Mouse (Mus musculus) forebrain, embryonic 11.5 days (tissue): ENCODE measurements around the gene Plb1. TPM values are rescaled to one million over a fixed set of nuclear protein-coding genes. Genes with fewer than 3 reads are reported as not detected.

Experiments
- ATAC-seq: fragments of 200-750 bp; cut with Nextera tagmentation; replicated peaks from 2 replicates; pipeline ENCODE4 v1.8.0; 2017; ENCODE audit warnings: moderate TSS enrichment; ENCODE audit not compliant: low FRiP score
- DNase-seq: peaks from one replicate; pipeline ENCODE4 v3.0.0-alpha.2; 2017; ENCODE audit warnings: low spot score
- H3K27ac ChIP-seq: fragments of 300-500 bp; sonication (generic); 2 replicates; pipeline ENCODE4 v1.5.1; 2014; ENCODE audit warnings: low read depth, low read length
- H3K27me3 ChIP-seq: fragments of 300-500 bp; sonication (generic); 2 replicates; pipeline ENCODE4 v1.6.1; 2014; ENCODE audit warnings: mild to moderate bottlenecking, low read length, mixed read lengths; ENCODE audit not compliant: control insufficient read depth, insufficient read depth
- H3K36me3 ChIP-seq: fragments of 300-500 bp; sonication (generic); 2 replicates; pipeline ENCODE4 v1.6.1; 2014; ENCODE audit warnings: mild to moderate bottlenecking, low read length, moderate library complexity, mixed read lengths; ENCODE audit not compliant: control insufficient read depth, insufficient read depth
- H3K4me1 ChIP-seq: fragments of 300-500 bp; sonication (generic); replicated peaks from 2 replicates; pipeline ENCODE4 v1.6.1; 2014; ENCODE audit warnings: low read length, mixed read lengths; ENCODE audit not compliant: control insufficient read depth, insufficient read depth
- H3K4me2 ChIP-seq: fragments of 300-500 bp; sonication (generic); 2 replicates; pipeline ENCODE4 v1.6.1; 2014; ENCODE audit warnings: low read depth, mild to moderate bottlenecking, low read length, moderate library complexity, mixed read lengths; ENCODE audit not compliant: severe bottlenecking
- H3K4me3 ChIP-seq: fragments of 300-500 bp; sonication (generic); 2 replicates; pipeline ENCODE4 v1.5.1; 2014; ENCODE audit warnings: low read depth, low read length
- H3K9ac ChIP-seq: fragments of 300-500 bp; sonication (generic); 2 replicates; pipeline ENCODE4 v1.6.1; 2014; ENCODE audit warnings: low read length
- H3K9me3 ChIP-seq: fragments of 300-500 bp; sonication (generic); 2 replicates; pipeline ENCODE4 v1.6.1; 2016; ENCODE audit warnings: low read length, mixed read lengths; ENCODE audit not compliant: control insufficient read depth
- WGBS: fragments of 180-500 bp; shearing (Covaris S2); extraction: QIAGEN DNeasy Blood & Tissue Kit; methylation state at CpG from one replicate; pipeline ENCODE4 v1.1.7; 2014; 5-methylcytosine and 5-hydroxymethylcytosine counted together
- polyA plus RNA-seq: library from polyadenylated mRNA; unstranded; fragments of >200 nt; fragmentation: Nextera tagmentation; extraction: Ambion mirVana; gene quantifications from 2 replicates; pipeline ENCODE4 v1.2.1, GENCODE M21; 2014

The Plb1 gene
- polyA plus RNA-seq, 1 experiment from 2014 or later, result 0.24 TPM

- no peak for DNase-seq
- Histone ChIP-seq H3K9ac (no peak overlapping the region), H3K4me2 (no peak overlapping the region), H3K27me3 (no peaks in the 10 kb centered on the region), H3K4me1 (no peaks in the 10 kb centered on the region), H3K4me3 (no peak overlapping the region), H3K36me3 (no peaks in the 10 kb centered on the region), H3K9me3 (no peaks in the 10 kb centered on the region), H3K27ac (no peak overlapping the region)
- ATAC-seq, result no peak
- WGBS, result 75% methylated on average over 5 of the region's 5 CpGs
Measured at GRCm38 (mm10) chr5:32342711-32343285, 110.3 kb downstream of the Plb1 start.

DNA sequence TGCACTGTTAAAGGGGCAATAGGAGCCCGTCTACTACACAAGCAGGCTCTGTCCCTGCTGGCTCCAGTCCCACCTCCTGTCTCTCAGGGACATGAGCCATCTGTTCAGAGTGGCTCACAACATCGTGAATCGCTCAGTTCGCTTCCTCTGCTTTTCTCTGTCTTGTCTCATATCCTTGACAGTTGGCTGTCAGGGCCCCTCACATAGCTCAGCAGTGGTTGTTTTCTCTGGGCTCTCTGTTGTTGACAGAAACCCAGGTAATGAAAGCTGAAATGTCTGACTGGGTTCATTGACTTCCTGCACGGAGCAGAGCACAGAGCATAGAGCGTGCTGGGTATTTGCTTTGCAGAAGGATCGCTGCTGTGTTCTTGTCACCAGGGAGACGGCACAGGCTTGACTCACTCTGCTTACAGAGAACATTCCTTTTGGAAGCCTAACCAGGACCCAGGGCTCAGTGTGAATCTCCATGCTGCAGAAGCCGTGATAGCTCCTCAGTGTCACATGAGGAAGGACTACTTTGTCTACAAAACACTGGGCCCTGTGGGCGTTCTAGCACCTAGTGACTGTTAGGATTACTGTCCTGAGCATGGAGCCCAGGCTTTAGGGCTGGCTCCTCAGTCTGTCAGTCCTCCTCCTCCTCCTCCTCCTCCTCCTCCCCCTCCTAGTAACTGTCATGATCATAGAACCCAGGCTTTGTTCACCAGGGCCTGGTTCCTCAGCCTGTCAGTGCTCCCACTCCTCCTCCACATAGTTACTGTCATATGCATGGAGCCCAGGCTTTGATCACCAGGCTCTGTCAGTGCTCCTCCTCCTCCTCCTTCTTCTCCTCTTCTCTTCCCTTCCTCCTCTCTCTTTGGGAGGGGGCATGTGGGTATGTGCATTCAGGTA lies 113.8 kb downstream of the Plb1 start:
- WGBS, result 71% methylated on average over 10 of the region's 10 CpGs

DNA sequence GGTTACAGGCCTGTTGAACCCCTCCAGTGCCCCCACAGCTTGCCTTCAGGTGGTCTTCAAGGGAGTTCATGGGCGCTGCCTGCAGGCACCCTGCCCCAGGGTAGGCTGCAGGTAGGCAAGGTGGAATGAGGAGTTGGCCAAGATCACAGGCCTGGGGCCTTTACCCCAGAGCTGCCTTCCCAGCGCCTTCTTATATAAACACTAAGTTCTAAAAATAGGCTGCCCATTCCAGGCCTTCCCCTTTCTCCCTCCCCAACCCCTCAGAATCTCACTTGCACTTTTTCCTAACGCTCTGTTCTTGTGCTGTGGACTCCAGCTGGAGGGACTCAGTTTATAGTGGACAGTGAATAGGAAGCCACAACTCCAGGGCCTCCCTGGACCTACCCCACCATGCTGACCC lies 117.2 kb downstream of the Plb1 start:
- Histone ChIP-seq H3K27ac (no peak overlapping the region), H3K36me3 (no peaks in the 10 kb centered on the region), H3K4me2 (no peak overlapping the region), H3K9ac (no peak overlapping the region), H3K4me3 (no peak overlapping the region), H3K27me3 (no peaks in the 10 kb centered on the region), H3K4me1 (no peaks in the 10 kb centered on the region), H3K9me3 (no peaks in the 10 kb centered on the region)
- DNase-seq (no peak), ATAC-seq (no peak)
- WGBS, result 66% methylated on average over 3 of the region's 3 CpGs

More for the DNA sequence above, 113.8 kb downstream of the Plb1 start:
- DNase-seq, result no peak
- no peak overlapping the region for H3K4me2 ChIP-seq
- H3K4me3 ChIP-seq, result no peak overlapping the region
- H3K27ac ChIP-seq, result no peak overlapping the region
- no peaks in the 10 kb centered on the region for H3K27me3 ChIP-seq
- no peaks in the 10 kb centered on the region for H3K36me3 ChIP-seq
- H3K9me3 ChIP-seq, result no peaks in the 10 kb centered on the region
- H3K9ac ChIP-seq, result no peak overlapping the region
- H3K4me1 ChIP-seq, result no peaks in the 10 kb centered on the region
- no peak for ATAC-seq

- Histone ChIP-seq H3K4me1 (no peaks in the 10 kb centered on the region), H3K27me3 (no peaks in the 10 kb centered on the region), H3K36me3 (no peaks in the 10 kb centered on the region), H3K9ac (no peak overlapping the region), H3K27ac (no peak overlapping the region), H3K9me3 (no peaks in the 10 kb centered on the region), H3K4me2 (no peak overlapping the region), H3K4me3 (no peak overlapping the region)
- DNase-seq, result no peak
- 75% methylated on average over 3 of the region's 3 CpGs for WGBS
- no peak for ATAC-seq
Measured at GRCm38 (mm10) chr5:32350551-32351256, 118.2 kb downstream of the Plb1 start.

- WGBS, result 88% methylated on average over 4 of the region's 4 CpGs
- no peaks in the 10 kb centered on the region for H3K36me3 ChIP-seq
- H3K27me3 ChIP-seq, result no peaks in the 10 kb centered on the region
- no peak for ATAC-seq
- H3K9ac ChIP-seq, result no peak overlapping the region
- no peak overlapping the region for H3K27ac ChIP-seq
- DNase-seq, result no peak
- no peak overlapping the region for H3K4me2 ChIP-seq
- no peak overlapping the region for H3K4me3 ChIP-seq
- H3K9me3 ChIP-seq, result no peaks in the 10 kb centered on the region
- H3K4me1 ChIP-seq, result no peaks in the 10 kb centered on the region
Measured at GRCm38 (mm10) chr5:32351721-32352465, 119.4 kb downstream of the Plb1 start.

DNA sequence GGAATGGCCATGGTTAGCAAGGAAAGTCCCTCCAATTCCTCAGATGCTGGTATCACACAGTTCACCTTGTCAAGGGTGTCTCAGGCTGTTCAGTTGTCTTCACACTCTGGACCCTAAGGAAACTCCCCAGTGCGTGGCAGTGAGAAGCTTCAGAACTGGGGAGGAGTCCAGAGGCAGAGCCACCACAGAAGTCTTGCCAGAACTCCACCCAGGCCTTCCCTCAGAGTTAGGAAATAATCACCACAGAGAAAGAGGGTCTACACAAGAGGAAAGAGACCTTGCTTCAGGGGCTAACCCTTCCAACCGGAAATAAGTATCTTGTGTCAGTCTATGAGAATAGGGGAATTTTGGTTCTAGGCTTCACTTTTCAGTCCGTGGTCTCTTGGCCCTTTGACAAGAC lies 120.3 kb downstream of the Plb1 start:
- Histone ChIP-seq H3K27me3 (no peaks in the 10 kb centered on the region), H3K4me2 (no peak overlapping the region), H3K4me3 (no peak overlapping the region), H3K36me3 (no peaks in the 10 kb centered on the region), H3K9me3 (no peaks in the 10 kb centered on the region), H3K4me1 (no peaks in the 10 kb centered on the region), H3K9ac (no peak overlapping the region), H3K27ac (no peak overlapping the region)
- DNase-seq, result no peak
- no peak for ATAC-seq
- WGBS, result 89% methylated on average over 3 of the region's 3 CpGs

GRCm38 (mm10) chr5:32353280-32353679 lies 120.8 kb downstream of the Plb1 start:
- 82% methylated on average over 2 of the region's 2 CpGs for WGBS
- Histone ChIP-seq H3K36me3 (no peaks in the 10 kb centered on the region), H3K4me2 (no peak overlapping the region), H3K4me1 (no peaks in the 10 kb centered on the region), H3K27ac (no peak overlapping the region), H3K9me3 (no peaks in the 10 kb centered on the region), H3K27me3 (no peaks in the 10 kb centered on the region), H3K4me3 (no peak overlapping the region), H3K9ac (no peak overlapping the region)
- ATAC-seq (no peak), DNase-seq (no peak)

- Histone ChIP-seq H3K9ac (no peak overlapping the region), H3K4me3 (no peak overlapping the region), H3K4me1 (no peaks in the 10 kb centered on the region), H3K9me3 (no peaks in the 10 kb centered on the region), H3K4me2 (no peak overlapping the region), H3K27me3 (no peaks in the 10 kb centered on the region), H3K36me3 (no peaks in the 10 kb centered on the region), H3K27ac (no peak overlapping the region)
- DNase-seq (no peak), ATAC-seq (no peak)
- WGBS, result 80% methylated on average over 4 of the region's 4 CpGs
Measured at GRCm38 (mm10) chr5:32360511-32360910, 128.0 kb downstream of the Plb1 start.
